Mouse (Mus musculus): ENCODE data around the gene 6030408B16Rik. TPM values are rescaled to one million over a fixed set of nuclear protein-coding genes. Genes with fewer than 3 reads are reported as not detected.

Gene 6030408B16Rik
- polyA plus RNA-seq, 1 experiment from 2014 or later: 25.0 TPM

DNA sequence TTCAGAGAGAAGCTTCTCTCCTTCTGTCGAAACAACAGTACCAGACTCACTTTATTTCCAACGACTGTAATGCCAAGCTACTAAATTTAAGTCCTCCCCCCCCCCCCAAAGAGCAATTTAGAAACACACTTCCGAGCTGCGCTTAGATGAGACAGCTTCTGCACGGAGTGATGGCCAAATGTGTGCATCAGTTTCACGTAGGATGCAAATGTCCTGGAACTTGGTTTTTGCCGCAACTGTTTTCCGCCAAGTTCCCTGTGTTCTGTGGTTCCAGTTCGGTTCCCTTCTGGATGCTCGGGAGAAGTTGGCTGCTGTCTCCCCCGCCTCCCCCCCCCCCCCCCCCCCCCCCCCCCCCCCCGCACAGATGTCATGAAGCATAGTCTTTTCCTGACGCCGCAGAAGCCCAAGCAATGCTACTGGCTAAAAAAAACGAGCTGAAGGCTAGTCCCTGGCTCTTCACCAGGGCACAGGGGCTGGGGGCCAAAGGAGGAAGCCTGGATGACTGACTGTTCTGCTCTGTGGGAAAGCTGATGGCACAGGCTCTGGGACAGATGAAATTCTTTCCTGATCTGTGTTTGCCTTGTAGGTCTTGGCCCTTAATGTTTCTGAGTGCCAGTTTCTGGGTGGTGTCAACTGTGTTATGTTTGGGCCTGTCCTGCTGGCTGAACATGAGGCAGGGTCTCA lies 18.2 kb downstream of the 6030408B16Rik start:
- Histone ChIP-seq H3K9me3 (ENCODE audit: control insufficient read depth, low read depth, low read length) (no peaks in the 10 kb centered on the region), H3K4me3 (ENCODE audit: low read depth, low read length) (no peak overlapping the region), H3K36me3 (ENCODE audit: control insufficient read depth, insufficient read depth, low read length) (no peaks in the 10 kb centered on the region), H3K4me2 (replicated peaks; ENCODE audit: low read depth, low read length) (no peak overlapping the region), H3K4me1 (ENCODE audit: control insufficient read depth, insufficient read depth, low read length) (peaks cover 15% of the 10 kb centered on the region), H3K27ac (ENCODE audit: low read length) (no peak overlapping the region), H3K27me3 (ENCODE audit: control insufficient read depth, insufficient read depth, low read length) (no peaks in the 10 kb centered on the region), H3K9ac (replicated peaks; ENCODE audit: low read depth, low read length) (no peak overlapping the region)
- no peak for ATAC-seq (ENCODE audit: insufficient number of reproducible peaks, insufficient read depth, low FRiP score, low read depth)
- WGBS: 54% methylated on average over 14 of the region's 15 CpGs

GRCm38 (mm10) chr15:101312006-101312405 lies 19.0 kb downstream of the 6030408B16Rik start:
- Histone ChIP-seq H3K27me3 (ENCODE audit: control insufficient read depth, insufficient read depth, low read length) (no peaks in the 10 kb centered on the region), H3K4me3 (ENCODE audit: low read depth, low read length) (no peak overlapping the region), H3K27ac (ENCODE audit: low read length) (no peak overlapping the region), H3K4me2 (replicated peaks; ENCODE audit: low read depth, low read length) (no peak overlapping the region), H3K4me1 (ENCODE audit: control insufficient read depth, insufficient read depth, low read length) (peaks cover 18% of the 10 kb centered on the region), H3K36me3 (ENCODE audit: control insufficient read depth, insufficient read depth, low read length) (no peaks in the 10 kb centered on the region), H3K9ac (replicated peaks; ENCODE audit: low read depth, low read length) (no peak overlapping the region), H3K9me3 (ENCODE audit: control insufficient read depth, low read depth, low read length) (no peaks in the 10 kb centered on the region)
- no peak for ATAC-seq (ENCODE audit: insufficient number of reproducible peaks, insufficient read depth, low FRiP score, low read depth)
- 71% methylated on average over 6 of the region's 6 CpGs for WGBS

DNA sequence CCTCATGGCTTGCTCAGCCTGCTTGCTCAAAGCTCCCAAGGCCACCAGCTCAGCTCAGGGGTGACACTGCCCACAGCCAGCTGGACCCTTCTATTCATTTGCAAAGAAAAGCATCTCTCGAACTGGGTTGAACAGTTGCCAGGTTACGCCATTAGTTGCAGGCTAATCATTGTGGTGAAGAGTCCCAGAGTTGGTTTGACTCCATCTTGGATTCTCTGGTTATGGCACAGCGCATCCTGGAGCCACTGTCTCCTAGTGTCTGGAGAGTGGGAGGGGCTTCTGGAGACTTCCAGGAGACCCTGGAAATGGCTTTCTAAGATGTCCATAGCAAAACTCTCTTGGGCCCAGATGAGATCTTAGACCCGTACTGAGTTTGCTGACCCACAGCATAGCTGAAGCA lies 22.4 kb downstream of the 6030408B16Rik start:
- 86% methylated on average over 4 of the region's 4 CpGs for WGBS
- Histone ChIP-seq H3K27me3 (ENCODE audit: control insufficient read depth, insufficient read depth, low read length) (no peaks in the 10 kb centered on the region), H3K4me3 (ENCODE audit: low read depth, low read length) (no peak overlapping the region), H3K4me2 (replicated peaks; ENCODE audit: low read depth, low read length) (no peak overlapping the region), H3K9me3 (ENCODE audit: control insufficient read depth, low read depth, low read length) (no peaks in the 10 kb centered on the region), H3K36me3 (ENCODE audit: control insufficient read depth, insufficient read depth, low read length) (no peaks in the 10 kb centered on the region), H3K4me1 (ENCODE audit: control insufficient read depth, insufficient read depth, low read length) (peaks cover 14% of the 10 kb centered on the region; the same call in 1 of the 2 replicates), H3K9ac (replicated peaks; ENCODE audit: low read depth, low read length) (no peak overlapping the region), H3K27ac (ENCODE audit: low read length) (no peak overlapping the region)
- ATAC-seq (ENCODE audit: insufficient number of reproducible peaks, insufficient read depth, low FRiP score, low read depth): no peak; the same call in 1 of the 2 replicates

- H3K9me3 ChIP-seq (ENCODE audit: control insufficient read depth, low read depth, low read length): no peaks in the 10 kb centered on the region
- ATAC-seq (ENCODE audit: insufficient number of reproducible peaks, insufficient read depth, low FRiP score, low read depth): peak; percentile 84; the same call in 1 of the 2 replicates
- WGBS: 2% methylated on average over 11 of the region's 11 CpGs
- H3K4me1 ChIP-seq (ENCODE audit: control insufficient read depth, insufficient read depth, low read length): peaks cover 14% of the 10 kb centered on the region; the same call in 1 of the 2 replicates
- H3K27me3 ChIP-seq (ENCODE audit: control insufficient read depth, insufficient read depth, low read length): no peaks in the 10 kb centered on the region
- no peak overlapping the region for H3K9ac ChIP-seq (replicated peaks; ENCODE audit: low read depth, low read length)
- H3K27ac ChIP-seq (ENCODE audit: low read length): no peak overlapping the region
- H3K4me3 ChIP-seq (ENCODE audit: low read depth, low read length): 0 out of 2 replicates have a peak overlapping the region, but pooled peaks have one; percentile 13
- peak overlapping the region; percentile 39 for H3K4me2 ChIP-seq (replicated peaks; ENCODE audit: low read depth, low read length)
- H3K36me3 ChIP-seq (ENCODE audit: control insufficient read depth, insufficient read depth, low read length): no peaks in the 10 kb centered on the region
These were observed 22.8 kb downstream of the 6030408B16Rik start for GRCm38 (mm10) chr15:101315832-101316231.

GRCm38 (mm10) chr15:101316279-101316912 lies 23.4 kb downstream of the 6030408B16Rik start:
- Histone ChIP-seq H3K27ac (ENCODE audit: low read length) (no peak overlapping the region), H3K4me3 (ENCODE audit: low read depth, low read length) (0 out of 2 replicates have a peak overlapping the region, but pooled peaks have one; percentile 13), H3K4me1 (ENCODE audit: control insufficient read depth, insufficient read depth, low read length) (peaks cover 20% of the 10 kb centered on the region; the same call in 1 of the 2 replicates), H3K9ac (replicated peaks; ENCODE audit: low read depth, low read length) (no peak overlapping the region), H3K4me2 (replicated peaks; ENCODE audit: low read depth, low read length) (peak overlapping the region; percentile 39), H3K27me3 (ENCODE audit: control insufficient read depth, insufficient read depth, low read length) (no peaks in the 10 kb centered on the region), H3K9me3 (ENCODE audit: control insufficient read depth, low read depth, low read length) (no peaks in the 10 kb centered on the region), H3K36me3 (ENCODE audit: control insufficient read depth, insufficient read depth, low read length) (no peaks in the 10 kb centered on the region)
- 54% methylated on average over 13 of the region's 13 CpGs for WGBS
- ATAC-seq (ENCODE audit: insufficient number of reproducible peaks, insufficient read depth, low FRiP score, low read depth): no peak

GRCm38 (mm10) chr15:101316913-101317813 lies 24.2 kb downstream of the 6030408B16Rik start:
- ATAC-seq (ENCODE audit: insufficient number of reproducible peaks, insufficient read depth, low FRiP score, low read depth): no peak
- Histone ChIP-seq H3K36me3 (ENCODE audit: control insufficient read depth, insufficient read depth, low read length) (no peaks in the 10 kb centered on the region), H3K4me1 (ENCODE audit: control insufficient read depth, insufficient read depth, low read length) (peaks cover 26% of the 10 kb centered on the region; the same call in 1 of the 2 replicates), H3K9ac (replicated peaks; ENCODE audit: low read depth, low read length) (no peak overlapping the region), H3K4me3 (ENCODE audit: low read depth, low read length) (no peak overlapping the region), H3K9me3 (ENCODE audit: control insufficient read depth, low read depth, low read length) (no peaks in the 10 kb centered on the region), H3K27me3 (ENCODE audit: control insufficient read depth, insufficient read depth, low read length) (no peaks in the 10 kb centered on the region), H3K4me2 (replicated peaks; ENCODE audit: low read depth, low read length) (no peak overlapping the region), H3K27ac (ENCODE audit: low read length) (no peak overlapping the region)
- 63% methylated on average over 18 of the region's 18 CpGs for WGBS

DNA sequence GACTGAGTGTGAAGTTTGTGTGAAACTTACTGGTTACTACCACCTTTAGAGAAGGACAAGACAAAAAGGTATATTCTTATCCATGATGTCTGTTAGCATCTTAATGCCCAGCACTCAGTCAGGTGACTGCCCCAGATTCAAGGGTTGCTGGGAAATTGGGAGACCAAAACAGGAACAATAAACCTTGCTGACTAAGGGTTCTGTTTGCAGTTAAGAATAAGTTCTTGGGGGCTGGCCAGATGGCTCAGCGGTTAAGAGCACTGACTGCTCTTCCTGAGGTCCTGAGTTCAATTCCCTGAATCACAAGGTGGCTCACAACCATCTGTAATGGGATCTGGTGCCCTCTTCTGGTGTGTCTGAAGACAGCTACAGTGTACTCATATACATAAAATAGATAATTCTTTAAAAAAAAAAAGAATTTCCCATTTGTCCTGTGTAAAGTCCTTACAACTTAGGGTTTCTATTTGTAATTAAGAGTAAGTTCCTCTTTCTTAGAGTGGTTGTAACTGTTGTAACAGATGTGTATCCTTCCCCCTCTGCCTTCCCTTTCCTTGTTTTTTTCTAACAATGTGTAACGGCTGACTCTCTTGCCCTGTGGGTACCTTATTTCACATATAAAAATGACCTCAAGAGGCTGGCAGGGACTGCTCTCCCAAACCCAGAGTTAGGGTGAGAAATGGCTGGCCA lies 24.9 kb downstream of the 6030408B16Rik start:
- Histone ChIP-seq H3K4me1 (ENCODE audit: control insufficient read depth, insufficient read depth, low read length) (peaks cover 26% of the 10 kb centered on the region; the same call in 1 of the 2 replicates), H3K4me3 (ENCODE audit: low read depth, low read length) (no peak overlapping the region), H3K4me2 (replicated peaks; ENCODE audit: low read depth, low read length) (no peak overlapping the region), H3K9me3 (ENCODE audit: control insufficient read depth, low read depth, low read length) (no peaks in the 10 kb centered on the region), H3K27ac (ENCODE audit: low read length) (no peak overlapping the region), H3K36me3 (ENCODE audit: control insufficient read depth, insufficient read depth, low read length) (no peaks in the 10 kb centered on the region), H3K27me3 (ENCODE audit: control insufficient read depth, insufficient read depth, low read length) (no peaks in the 10 kb centered on the region), H3K9ac (replicated peaks; ENCODE audit: low read depth, low read length) (no peak overlapping the region)
- ATAC-seq (ENCODE audit: insufficient number of reproducible peaks, insufficient read depth, low FRiP score, low read depth): no peak
- 80% methylated on average over 2 of the region's 2 CpGs for WGBS
